Mouse (Mus musculus): ENCODE data around the gene Frmpd3. TPM values are rescaled to one million over a fixed set of nuclear protein-coding genes. Genes with fewer than 3 reads are reported as not detected.

The Frmpd3 gene
- polyA plus RNA-seq, 1 experiment from 2014 or later, result 1.0 TPM

- no peak overlapping the region for H3K27ac ChIP-seq (ENCODE audit: low read depth, low read length)
- ATAC-seq (no peak), DNase-seq (ENCODE audit: low spot score) (no peak)
- no peaks in the 10 kb centered on the region for H3K4me1 ChIP-seq (ENCODE audit: control insufficient read depth, insufficient read depth, low read length)
- H3K9ac ChIP-seq (ENCODE audit: low read length), result no peak overlapping the region
- 55% methylated on average over 4 of the region's 4 CpGs for WGBS
- no peaks in the 10 kb centered on the region for H3K27me3 ChIP-seq (replicated peaks; ENCODE audit: control insufficient read depth, insufficient read depth, low read length)
- no peaks in the 10 kb centered on the region for H3K36me3 ChIP-seq (ENCODE audit: control insufficient read depth, insufficient read depth, low read length)
- no peak overlapping the region for H3K4me3 ChIP-seq (ENCODE audit: low read depth, low read length)
- H3K9me3 ChIP-seq (replicated peaks; ENCODE audit: control insufficient read depth, low read length), result no peaks in the 10 kb centered on the region
- H3K4me2 ChIP-seq (ENCODE audit: low read length), result no peak overlapping the region
These were observed 60.8 kb downstream of the Frmpd3 start for GRCm38 (mm10) chrX:140402904-140403303.

- peak; percentile 19 for DNase-seq (ENCODE audit: low spot score)
- Histone ChIP-seq H3K36me3 (ENCODE audit: control insufficient read depth, insufficient read depth, low read length) (no peaks in the 10 kb centered on the region), H3K9ac (ENCODE audit: low read length) (no peak overlapping the region), H3K4me2 (ENCODE audit: low read length) (no peak overlapping the region), H3K4me1 (ENCODE audit: control insufficient read depth, insufficient read depth, low read length) (no peaks in the 10 kb centered on the region), H3K27me3 (replicated peaks; ENCODE audit: control insufficient read depth, insufficient read depth, low read length) (no peaks in the 10 kb centered on the region), H3K9me3 (replicated peaks; ENCODE audit: control insufficient read depth, low read length) (no peaks in the 10 kb centered on the region), H3K27ac (ENCODE audit: low read depth, low read length) (no peak overlapping the region), H3K4me3 (ENCODE audit: low read depth, low read length) (no peak overlapping the region)
- WGBS, result 39% methylated on average over 4 of the region's 4 CpGs
- ATAC-seq, result peak; percentile 62; the same call in 1 of the 2 replicates
These were observed 64.0 kb downstream of the Frmpd3 start for GRCm38 (mm10) chrX:140406079-140406478.

GRCm38 (mm10) chrX:140406501-140406900 lies 64.4 kb downstream of the Frmpd3 start:
- Histone ChIP-seq H3K36me3 (ENCODE audit: control insufficient read depth, insufficient read depth, low read length) (no peaks in the 10 kb centered on the region), H3K4me1 (ENCODE audit: control insufficient read depth, insufficient read depth, low read length) (no peaks in the 10 kb centered on the region), H3K4me2 (ENCODE audit: low read length) (no peak overlapping the region), H3K27me3 (replicated peaks; ENCODE audit: control insufficient read depth, insufficient read depth, low read length) (no peaks in the 10 kb centered on the region), H3K27ac (ENCODE audit: low read depth, low read length) (no peak overlapping the region), H3K9me3 (replicated peaks; ENCODE audit: control insufficient read depth, low read length) (no peaks in the 10 kb centered on the region), H3K4me3 (ENCODE audit: low read depth, low read length) (no peak overlapping the region), H3K9ac (ENCODE audit: low read length) (no peak overlapping the region)
- ATAC-seq (peak; percentile 23; the same call in 1 of the 2 replicates), DNase-seq (ENCODE audit: low spot score) (no peak)

GRCm38 (mm10) chrX:140407593-140407992 lies 65.5 kb downstream of the Frmpd3 start:
- DNase-seq (ENCODE audit: low spot score), result no peak
- ATAC-seq, result no peak

GRCm38 (mm10) chrX:140418467-140418866 lies 76.4 kb downstream of the Frmpd3 start:
- Histone ChIP-seq H3K4me3 (ENCODE audit: low read depth, low read length) (no peak overlapping the region), H3K36me3 (ENCODE audit: control insufficient read depth, insufficient read depth, low read length) (no peaks in the 10 kb centered on the region), H3K4me1 (ENCODE audit: control insufficient read depth, insufficient read depth, low read length) (no peaks in the 10 kb centered on the region), H3K9ac (ENCODE audit: low read length) (no peak overlapping the region), H3K4me2 (ENCODE audit: low read length) (no peak overlapping the region), H3K27me3 (replicated peaks; ENCODE audit: control insufficient read depth, insufficient read depth, low read length) (no peaks in the 10 kb centered on the region), H3K9me3 (replicated peaks; ENCODE audit: control insufficient read depth, low read length) (no peaks in the 10 kb centered on the region), H3K27ac (ENCODE audit: low read depth, low read length) (no peak overlapping the region)
- ATAC-seq (no peak), DNase-seq (ENCODE audit: low spot score) (no peak)
- 89% methylated on average over 4 of the region's 4 CpGs for WGBS

More at GRCm38 (mm10) chrX:140407593-140407992, 65.5 kb downstream of the Frmpd3 start:
- Histone ChIP-seq H3K27ac (ENCODE audit: low read depth, low read length) (no peak overlapping the region), H3K27me3 (replicated peaks; ENCODE audit: control insufficient read depth, insufficient read depth, low read length) (no peaks in the 10 kb centered on the region), H3K36me3 (ENCODE audit: control insufficient read depth, insufficient read depth, low read length) (no peaks in the 10 kb centered on the region), H3K4me3 (ENCODE audit: low read depth, low read length) (no peak overlapping the region), H3K4me1 (ENCODE audit: control insufficient read depth, insufficient read depth, low read length) (no peaks in the 10 kb centered on the region), H3K9me3 (replicated peaks; ENCODE audit: control insufficient read depth, low read length) (no peaks in the 10 kb centered on the region), H3K4me2 (ENCODE audit: low read length) (no peak overlapping the region), H3K9ac (ENCODE audit: low read length) (no peak overlapping the region)
- 83% methylated on average over 5 of the region's 5 CpGs for WGBS

- DNase-seq (ENCODE audit: low spot score) (no peak), ATAC-seq (no peak)
- 77% methylated on average over 4 of the region's 4 CpGs for WGBS
These were observed 85.1 kb downstream of the Frmpd3 start for GRCm38 (mm10) chrX:140427124-140427523.

GRCm38 (mm10) chrX:140428252-140428651 lies 86.2 kb downstream of the Frmpd3 start:
- DNase-seq (ENCODE audit: low spot score) (no peak), ATAC-seq (no peak)
- H3K27ac ChIP-seq (ENCODE audit: low read depth, low read length), result no peak overlapping the region
- H3K4me1 ChIP-seq (ENCODE audit: control insufficient read depth, insufficient read depth, low read length), result no peaks in the 10 kb centered on the region
- no peak overlapping the region for H3K9ac ChIP-seq (ENCODE audit: low read length)
- no peak overlapping the region for H3K4me3 ChIP-seq (ENCODE audit: low read depth, low read length)
- no peaks in the 10 kb centered on the region for H3K36me3 ChIP-seq (ENCODE audit: control insufficient read depth, insufficient read depth, low read length)
- H3K27me3 ChIP-seq (replicated peaks; ENCODE audit: control insufficient read depth, insufficient read depth, low read length), result no peaks in the 10 kb centered on the region
- H3K4me2 ChIP-seq (ENCODE audit: low read length), result no peak overlapping the region
- no peaks in the 10 kb centered on the region for H3K9me3 ChIP-seq (replicated peaks; ENCODE audit: control insufficient read depth, low read length)
- 71% methylated on average over 8 of the region's 8 CpGs for WGBS

More at GRCm38 (mm10) chrX:140427124-140427523, 85.1 kb downstream of the Frmpd3 start:
- H3K27me3 ChIP-seq (replicated peaks; ENCODE audit: control insufficient read depth, insufficient read depth, low read length), result no peaks in the 10 kb centered on the region
- H3K9me3 ChIP-seq (replicated peaks; ENCODE audit: control insufficient read depth, low read length), result no peaks in the 10 kb centered on the region
- no peaks in the 10 kb centered on the region for H3K4me1 ChIP-seq (ENCODE audit: control insufficient read depth, insufficient read depth, low read length)
- H3K27ac ChIP-seq (ENCODE audit: low read depth, low read length), result no peak overlapping the region
- H3K36me3 ChIP-seq (ENCODE audit: control insufficient read depth, insufficient read depth, low read length), result no peaks in the 10 kb centered on the region
- no peak overlapping the region for H3K4me2 ChIP-seq (ENCODE audit: low read length)
- no peak overlapping the region for H3K4me3 ChIP-seq (ENCODE audit: low read depth, low read length)
- no peak overlapping the region for H3K9ac ChIP-seq (ENCODE audit: low read length)

- no peak for DNase-seq (ENCODE audit: low spot score)
- 77% methylated on average over 5 of the region's 5 CpGs for WGBS
- no peak overlapping the region for H3K4me2 ChIP-seq (ENCODE audit: low read length)
These were observed 87.9 kb downstream of the Frmpd3 start for GRCm38 (mm10) chrX:140429985-140430384.

GRCm38 (mm10) chrX:140430506-140430905 lies 88.4 kb downstream of the Frmpd3 start:
- ATAC-seq, result no peak
- 88% methylated on average over 12 of the region's 12 CpGs for WGBS

More at GRCm38 (mm10) chrX:140429985-140430384, 87.9 kb downstream of the Frmpd3 start:
- no peak overlapping the region for H3K4me3 ChIP-seq (ENCODE audit: low read depth, low read length)
- H3K27ac ChIP-seq (ENCODE audit: low read depth, low read length), result no peak overlapping the region
- no peaks in the 10 kb centered on the region for H3K4me1 ChIP-seq (ENCODE audit: control insufficient read depth, insufficient read depth, low read length)
- H3K9ac ChIP-seq (ENCODE audit: low read length), result no peak overlapping the region
- ATAC-seq, result no peak
- no peaks in the 10 kb centered on the region for H3K27me3 ChIP-seq (replicated peaks; ENCODE audit: control insufficient read depth, insufficient read depth, low read length)
- H3K36me3 ChIP-seq (ENCODE audit: control insufficient read depth, insufficient read depth, low read length), result no peaks in the 10 kb centered on the region
- no peaks in the 10 kb centered on the region for H3K9me3 ChIP-seq (replicated peaks; ENCODE audit: control insufficient read depth, low read length)

More at GRCm38 (mm10) chrX:140430506-140430905, 88.4 kb downstream of the Frmpd3 start:
- Histone ChIP-seq H3K4me1 (ENCODE audit: control insufficient read depth, insufficient read depth, low read length) (no peaks in the 10 kb centered on the region), H3K4me2 (ENCODE audit: low read length) (no peak overlapping the region), H3K27ac (ENCODE audit: low read depth, low read length) (no peak overlapping the region), H3K9ac (ENCODE audit: low read length) (no peak overlapping the region), H3K9me3 (replicated peaks; ENCODE audit: control insufficient read depth, low read length) (no peaks in the 10 kb centered on the region), H3K27me3 (replicated peaks; ENCODE audit: control insufficient read depth, insufficient read depth, low read length) (no peaks in the 10 kb centered on the region), H3K4me3 (ENCODE audit: low read depth, low read length) (no peak overlapping the region), H3K36me3 (ENCODE audit: control insufficient read depth, insufficient read depth, low read length) (no peaks in the 10 kb centered on the region)
- DNase-seq (ENCODE audit: low spot score), result no peak

Data from forebrain, embryonic 14.5 days (tissue).